Mouse (Mus musculus): Measurements from ENCODE around the gene Ttll1.
"Not testable (repeated sequence)": the region's sequence is repeated elsewhere in the genome, so short reads cannot be mapped to it uniquely, and the experiment has no call there.

Ttll1 gene

DNA sequence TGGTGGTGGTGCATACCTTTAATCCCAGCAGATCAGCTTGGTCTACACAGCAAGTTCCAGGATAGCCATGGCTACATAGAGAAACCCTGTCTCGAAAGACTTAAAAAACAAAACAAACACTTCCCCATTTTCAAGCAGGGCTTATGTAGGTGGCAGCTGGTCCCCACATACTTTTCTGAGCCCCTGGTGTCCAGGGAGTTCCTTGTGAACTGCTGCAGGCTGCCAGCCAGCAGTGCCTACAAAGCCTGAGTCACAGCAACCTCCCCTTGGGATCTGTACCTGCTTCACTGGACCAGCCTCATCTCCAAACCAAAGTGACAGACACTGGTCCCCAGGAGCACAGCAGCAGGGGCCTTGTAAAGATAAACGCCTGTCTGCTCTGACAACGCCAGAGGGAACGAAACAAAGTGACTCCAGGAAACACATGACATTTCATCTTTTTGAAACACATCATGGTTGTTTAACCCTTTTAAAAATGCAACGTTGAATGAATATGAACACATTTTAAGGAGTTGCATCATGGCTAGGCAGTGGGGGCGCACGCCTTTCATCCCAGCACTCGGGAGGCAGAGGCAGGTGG is 28.0 kb downstream of the Ttll1 start:
- no peak for DNase-seq (ENCODE audit: low read depth)

DNA sequence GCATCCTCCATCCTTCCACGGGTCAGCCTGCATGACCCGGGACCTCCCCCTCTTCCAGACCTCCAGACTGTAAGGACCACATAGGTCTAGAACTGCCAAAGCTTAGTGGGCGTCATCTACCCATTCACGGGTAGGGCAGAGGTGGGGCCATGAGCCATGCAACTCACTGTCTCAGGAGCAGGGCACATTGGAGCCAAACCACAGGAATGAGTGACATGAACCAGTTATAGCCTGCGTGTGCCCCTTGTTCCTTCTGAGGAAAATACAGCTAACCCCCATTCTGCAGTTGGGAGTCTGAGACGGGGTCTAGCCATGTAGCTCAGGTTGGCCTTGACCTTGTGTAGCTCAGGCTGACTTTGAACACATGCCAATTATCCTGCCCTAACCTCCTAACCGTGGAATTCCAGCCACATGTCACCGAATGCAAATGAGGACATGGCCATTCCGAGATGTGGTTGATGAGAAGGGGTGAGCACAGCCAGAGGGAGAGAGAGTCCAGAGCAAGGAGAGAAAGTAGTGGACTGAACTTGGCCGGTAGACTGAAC is 29.4 kb downstream of the Ttll1 start:
- no peak for DNase-seq (ENCODE audit: low read depth)

DNA sequence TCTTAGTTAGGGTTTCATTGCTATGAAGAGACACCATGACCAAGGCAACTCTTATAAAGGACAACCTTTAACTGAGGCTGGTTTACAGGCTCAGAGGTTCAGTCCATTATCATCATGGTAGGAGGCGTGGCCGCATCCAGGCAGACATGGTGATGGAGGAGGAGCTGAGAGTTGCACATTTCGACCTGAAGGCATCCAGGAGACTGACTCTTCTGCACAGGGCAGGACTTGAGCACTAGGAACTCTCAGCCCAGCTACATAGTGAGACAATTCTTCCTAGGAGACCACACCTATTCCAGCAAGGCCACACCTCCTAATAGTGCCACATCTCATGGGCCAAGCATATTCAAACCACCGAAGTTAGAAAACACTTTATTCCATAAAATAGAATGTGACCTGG is 30.9 kb downstream of the Ttll1 start:
- DNase-seq (ENCODE audit: low read depth), result no peak

DNA sequence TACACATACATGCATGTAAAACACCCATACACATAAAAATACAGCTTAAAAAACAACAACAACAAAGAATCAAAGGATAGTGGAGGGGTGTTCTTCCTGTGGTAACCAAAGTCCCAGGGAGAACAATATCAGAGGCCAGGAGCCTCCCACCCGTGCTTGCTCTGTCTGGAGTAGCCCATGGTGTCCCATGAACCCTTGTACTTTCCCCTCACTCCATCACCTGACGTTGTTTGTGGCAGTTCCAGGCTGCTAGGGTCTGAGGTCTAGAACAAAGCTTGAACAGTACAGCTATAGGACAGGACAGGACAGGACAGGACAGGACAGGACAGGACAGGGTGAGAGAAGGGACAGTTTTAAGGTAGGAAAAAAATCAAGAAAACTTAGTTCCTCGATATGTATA is 32.6 kb downstream of the Ttll1 start:
- no peak for DNase-seq (ENCODE audit: low read depth)

DNA sequence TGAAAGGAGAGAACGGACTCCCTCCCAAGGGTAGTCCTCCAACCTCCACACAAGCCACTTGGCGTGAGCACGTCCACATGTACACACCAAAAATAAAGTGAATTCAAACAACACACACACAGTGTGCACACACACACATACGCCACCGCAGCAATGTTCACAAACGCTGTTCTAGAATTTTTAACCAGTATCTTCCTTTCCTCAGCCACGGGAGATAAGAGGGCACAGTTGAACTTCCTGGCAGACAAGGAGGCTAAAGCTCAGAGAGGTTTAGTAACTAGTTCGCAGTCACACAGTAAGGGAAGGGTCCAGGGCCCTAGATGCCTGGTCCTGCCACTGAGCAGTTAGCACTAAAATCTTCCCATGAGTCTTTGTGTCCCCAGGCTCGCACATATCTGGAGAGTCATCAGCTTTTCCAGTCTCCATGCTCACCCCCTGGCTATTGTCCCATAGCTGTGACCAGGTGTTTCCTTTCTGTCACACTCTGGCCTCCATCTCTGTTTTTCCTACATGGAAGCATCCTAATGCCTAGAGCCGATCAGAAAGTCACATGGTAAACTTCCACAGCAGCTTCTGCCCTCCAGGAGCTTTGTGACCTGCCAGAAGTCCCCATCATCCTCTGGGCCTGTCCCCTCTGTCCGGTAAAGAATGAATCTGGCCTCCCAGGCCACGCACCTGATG is 34.0 kb downstream of the Ttll1 start:
- DNase-seq (ENCODE audit: low read depth), result no peak

DNA sequence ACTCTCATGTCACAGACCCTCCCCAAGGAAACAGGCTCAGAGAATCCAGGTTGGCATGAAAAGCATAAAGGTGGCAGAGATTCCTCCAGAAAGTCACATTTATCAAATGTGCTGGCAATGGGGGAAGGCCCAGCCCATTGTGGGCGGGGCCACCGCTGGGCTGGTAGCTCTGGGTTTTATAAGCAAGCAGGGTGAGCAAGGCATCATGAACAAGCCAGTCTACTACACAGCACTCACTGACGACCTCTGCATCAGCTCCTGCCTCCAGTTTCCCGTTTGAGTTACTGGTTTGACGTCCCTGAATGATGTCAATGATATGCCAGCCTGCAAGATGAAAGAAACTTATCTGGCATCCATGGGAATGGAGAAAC is 36.2 kb downstream of the Ttll1 start:
- DNase-seq (ENCODE audit: low read depth), result no peak

DNA sequence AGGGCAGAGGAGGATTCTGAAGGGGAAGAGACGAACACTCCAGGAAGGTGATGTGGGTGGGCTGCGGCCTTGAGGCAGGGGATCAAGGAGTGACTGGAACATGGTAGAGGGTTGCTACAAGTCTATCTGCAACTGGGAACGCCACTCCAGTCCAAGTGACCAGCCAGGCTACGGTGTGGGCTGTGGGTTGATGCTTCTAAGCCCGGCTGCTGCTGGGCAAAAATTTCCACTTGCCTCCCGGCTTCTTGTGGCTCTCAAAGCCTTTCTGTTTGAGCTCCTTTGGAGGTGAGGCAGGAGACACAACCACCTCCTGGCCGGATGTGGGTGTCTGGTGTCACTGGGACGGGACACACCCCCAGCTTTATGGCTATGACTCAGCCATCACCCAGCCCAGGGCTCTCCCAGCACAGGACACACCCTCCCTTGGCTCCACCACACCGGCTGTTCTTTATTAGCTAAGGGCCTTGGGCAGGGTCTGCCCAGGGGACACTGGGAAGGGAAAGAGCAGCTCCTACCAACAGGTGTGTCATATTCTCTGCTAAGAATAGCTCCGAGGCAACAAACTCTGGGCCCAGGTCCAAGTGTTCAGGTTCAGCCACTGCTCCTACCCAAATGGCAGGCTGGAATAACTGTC is 36.7 kb downstream of the Ttll1 start:
- no peak for DNase-seq (ENCODE audit: low read depth)

DNA sequence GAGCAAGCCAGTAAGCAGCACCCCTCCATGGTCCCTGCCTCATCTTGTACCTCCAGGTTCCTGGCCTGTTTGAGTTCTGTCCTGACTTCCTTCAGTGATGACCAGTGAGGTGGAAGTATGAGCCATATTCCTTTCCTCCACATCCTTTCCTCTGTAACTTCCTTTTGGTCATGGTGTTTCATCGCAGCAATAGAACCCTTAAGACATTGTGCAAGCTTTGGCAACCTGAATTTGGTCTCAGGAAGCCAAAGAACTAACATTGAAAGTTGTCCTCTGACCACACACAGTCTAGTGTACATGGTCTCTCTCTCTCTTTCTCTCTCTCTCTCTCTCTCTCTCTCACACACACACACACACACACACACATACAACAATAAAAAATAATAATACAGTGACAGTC is 37.4 kb downstream of the Ttll1 start:
- DNase-seq (ENCODE audit: low read depth), result no peak

DNA sequence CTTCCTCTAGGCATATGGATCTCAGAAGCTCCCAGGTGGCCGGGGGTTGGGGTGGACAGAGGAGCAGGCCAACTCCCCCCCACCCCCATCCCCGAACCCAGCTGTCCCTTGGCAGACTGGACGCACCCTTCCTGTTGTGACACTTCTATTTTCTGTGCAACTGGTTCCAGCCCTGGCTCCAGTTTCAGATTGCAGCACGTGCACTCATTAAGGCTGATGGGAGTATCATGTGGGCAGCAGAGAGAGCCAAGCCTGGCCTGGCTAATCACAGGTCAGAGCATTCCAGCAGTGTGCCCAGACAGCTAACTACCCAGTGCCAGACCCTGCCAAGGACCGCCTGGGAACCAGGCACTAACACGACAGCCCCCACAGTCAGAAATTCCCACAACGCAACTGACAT is 39.2 kb downstream of the Ttll1 start:
- no peak for DNase-seq (ENCODE audit: low read depth)

DNA sequence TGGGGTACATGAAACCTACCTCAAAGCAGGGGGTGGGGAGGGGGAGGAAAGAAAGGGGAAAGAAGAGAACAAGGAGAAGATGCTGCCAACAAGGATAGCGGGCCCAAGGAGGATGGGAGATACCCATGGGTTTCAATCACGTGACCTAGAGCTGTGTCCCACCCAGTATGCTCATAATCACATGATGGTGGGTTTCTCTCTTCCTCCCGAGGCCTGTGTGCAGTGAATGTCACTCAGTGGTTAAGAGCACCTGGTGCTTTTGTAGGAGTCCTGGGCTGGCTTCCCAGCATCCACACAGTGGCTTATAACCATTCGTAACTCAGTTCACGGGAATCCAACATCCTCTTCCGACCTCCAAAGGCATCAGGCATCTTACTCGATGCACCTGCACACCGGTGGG is 40.2 kb downstream of the Ttll1 start:
- DNase-seq (ENCODE audit: low read depth), result no peak

DNA sequence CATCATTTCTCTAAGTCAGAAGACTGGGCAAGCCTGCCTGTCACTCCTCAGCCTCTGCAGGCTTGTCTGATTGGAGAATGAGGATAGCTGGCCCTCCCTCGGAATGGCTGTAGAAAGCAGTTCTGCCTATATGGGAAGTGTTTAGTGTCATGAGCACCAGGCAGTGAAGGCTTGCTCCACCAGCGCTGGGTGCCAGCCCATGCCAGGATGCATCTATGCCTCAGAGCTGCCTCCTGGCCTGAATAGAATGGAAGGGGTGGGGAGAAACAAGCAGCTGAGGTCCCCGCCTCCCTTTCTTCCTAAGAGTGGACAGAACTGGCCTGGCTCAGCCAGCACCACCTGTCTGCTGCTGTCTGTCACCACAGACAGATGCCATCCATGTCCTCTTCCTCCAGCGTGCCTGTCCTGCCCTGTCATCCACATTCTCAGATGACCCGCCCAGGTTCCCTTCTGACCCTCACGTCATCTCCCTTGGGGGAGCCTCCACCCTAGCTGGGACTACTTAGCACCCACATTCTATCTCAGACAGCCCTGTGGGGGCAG is 41.3 kb downstream of the Ttll1 start:
- DNase-seq (ENCODE audit: low read depth), result no peak

DNA sequence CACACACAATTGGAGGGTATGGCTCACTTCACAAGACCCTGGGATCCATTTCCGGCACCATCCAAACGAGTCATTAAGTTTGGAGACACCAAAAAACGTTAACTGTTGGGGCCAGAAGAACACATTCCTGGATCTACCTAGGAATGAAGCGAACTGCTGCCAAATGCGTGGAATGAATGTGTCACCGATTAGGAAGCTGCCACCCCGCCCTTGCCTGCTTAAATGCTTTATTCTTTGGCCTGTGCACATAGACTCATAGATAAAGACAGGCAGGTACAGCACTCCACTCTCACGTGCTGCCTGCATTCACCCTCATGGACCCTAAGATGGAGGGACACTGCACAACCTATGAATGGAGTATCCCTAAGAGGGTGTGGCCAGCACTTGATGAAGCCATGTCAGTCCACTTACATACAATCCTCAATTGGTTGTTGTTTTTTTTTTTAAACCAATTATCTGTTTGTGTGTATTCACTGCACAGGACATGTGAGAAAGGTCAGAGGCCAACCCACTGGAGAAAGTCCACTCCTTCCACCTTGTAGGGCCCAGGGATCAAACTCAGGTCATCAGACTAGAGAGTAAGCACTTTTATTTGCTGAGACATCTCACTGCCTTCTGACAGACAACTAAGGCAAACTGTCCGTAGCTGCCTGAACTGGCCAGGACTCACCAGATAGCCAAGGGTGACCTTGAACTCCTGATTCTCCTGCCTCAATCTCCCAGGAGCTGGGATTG is 43.3 kb downstream of the Ttll1 start:
- DNase-seq (ENCODE audit: low read depth), result no peak

DNA sequence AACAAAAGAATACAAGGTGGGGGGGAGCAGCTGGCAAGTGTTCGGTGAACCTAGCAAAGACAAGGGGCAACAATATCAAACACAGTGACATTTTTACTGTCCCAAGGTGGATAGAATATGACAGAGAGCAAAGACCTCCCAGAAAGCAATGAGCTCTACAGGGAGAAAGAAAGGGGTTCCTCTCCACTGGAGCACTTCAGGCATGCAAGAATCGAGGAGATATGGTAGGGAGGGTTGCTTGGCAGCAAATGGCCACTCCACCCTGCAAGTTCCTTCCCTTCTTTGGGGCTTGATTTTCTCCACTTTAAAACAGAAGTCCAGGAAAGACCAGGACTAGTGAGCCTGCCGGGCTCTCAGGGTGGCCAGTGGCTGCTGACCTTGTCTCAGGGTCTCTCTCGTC is 44.4 kb downstream of the Ttll1 start:
- DNase-seq (ENCODE audit: low read depth), result no peak

DNA sequence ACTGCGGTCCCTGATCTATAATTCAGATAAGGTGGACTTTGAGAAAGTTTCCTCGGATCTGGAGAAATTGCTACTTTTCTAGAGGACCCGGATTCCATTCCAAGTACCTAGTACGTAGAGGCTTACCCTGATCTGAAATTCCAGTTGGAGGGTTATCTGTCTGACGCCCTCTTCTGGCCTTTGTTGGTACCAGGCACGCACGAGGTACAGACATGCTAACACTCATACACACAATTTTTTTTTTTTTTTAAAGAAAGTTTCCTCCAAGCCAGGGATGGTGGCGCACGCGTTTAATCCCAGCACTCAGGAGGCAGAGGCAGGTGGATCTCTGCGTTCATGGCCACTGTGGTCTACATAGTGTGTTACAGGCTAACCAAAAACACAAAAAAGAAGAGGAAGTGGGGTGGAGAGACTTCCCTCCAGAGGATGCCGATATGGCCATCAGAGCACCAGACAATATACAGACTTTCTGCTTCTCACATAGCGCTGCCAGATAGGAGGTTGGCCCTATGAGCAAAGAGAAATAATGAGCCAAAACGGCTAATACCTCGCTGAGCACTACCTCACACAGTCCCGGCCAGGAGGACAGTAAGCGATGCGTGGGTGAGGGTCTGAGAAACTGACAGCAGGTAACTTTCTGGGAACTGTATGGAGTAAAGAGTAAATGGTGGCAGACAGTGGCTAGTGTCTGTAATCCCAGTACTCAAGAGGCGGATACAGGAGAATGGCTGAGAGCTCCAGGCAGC is 45.6 kb downstream of the Ttll1 start:
- DNase-seq (ENCODE audit: low read depth), result no peak

DNA sequence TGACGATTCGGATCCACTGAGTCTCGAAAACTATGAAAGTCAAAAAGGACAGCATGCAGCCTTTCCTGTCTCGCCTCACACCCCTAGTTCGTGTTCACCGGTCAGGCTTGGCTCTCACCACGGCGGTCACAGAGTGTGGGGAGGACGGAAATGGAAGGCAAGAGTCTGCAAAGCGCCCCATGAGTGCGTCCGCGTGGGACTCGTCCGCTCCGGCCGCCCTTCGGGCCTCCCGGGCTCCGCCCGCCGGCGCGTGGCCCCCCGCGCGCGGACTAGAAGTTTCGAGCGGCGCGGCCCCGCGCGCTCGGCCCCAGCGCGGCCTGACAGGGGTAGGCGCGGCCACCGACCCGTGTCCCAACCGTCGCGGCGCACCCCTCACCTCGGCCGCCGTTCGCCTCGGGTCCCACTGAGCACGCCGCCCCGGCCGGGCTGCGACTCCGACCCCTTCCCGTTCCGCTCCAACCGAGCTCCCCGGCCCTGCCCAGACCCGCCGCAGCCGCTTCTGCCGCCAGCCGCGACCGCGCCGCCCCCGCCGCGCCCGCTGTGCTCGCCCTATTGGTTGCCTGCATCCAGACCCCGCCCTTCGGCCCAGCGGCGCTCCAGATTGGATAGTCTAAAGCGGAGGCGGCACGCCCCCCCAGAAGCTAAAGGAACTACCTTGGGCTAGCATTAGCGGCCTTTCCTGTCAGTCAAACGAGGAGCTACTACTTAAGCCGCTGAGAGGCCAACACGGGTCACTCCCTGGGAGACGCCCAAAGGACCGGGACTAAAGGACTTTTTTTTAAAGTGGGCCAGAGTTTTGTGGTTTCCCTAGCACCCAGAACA is 46.4 kb downstream of the Ttll1 start, which contains the start of gene Pacsin2:
Gene Pacsin2 (minus strand): TSS at position 524 of the 822 bp plus-strand sequence.
- peak; percentile 95 for DNase-seq (ENCODE audit: low read depth)

DNA sequence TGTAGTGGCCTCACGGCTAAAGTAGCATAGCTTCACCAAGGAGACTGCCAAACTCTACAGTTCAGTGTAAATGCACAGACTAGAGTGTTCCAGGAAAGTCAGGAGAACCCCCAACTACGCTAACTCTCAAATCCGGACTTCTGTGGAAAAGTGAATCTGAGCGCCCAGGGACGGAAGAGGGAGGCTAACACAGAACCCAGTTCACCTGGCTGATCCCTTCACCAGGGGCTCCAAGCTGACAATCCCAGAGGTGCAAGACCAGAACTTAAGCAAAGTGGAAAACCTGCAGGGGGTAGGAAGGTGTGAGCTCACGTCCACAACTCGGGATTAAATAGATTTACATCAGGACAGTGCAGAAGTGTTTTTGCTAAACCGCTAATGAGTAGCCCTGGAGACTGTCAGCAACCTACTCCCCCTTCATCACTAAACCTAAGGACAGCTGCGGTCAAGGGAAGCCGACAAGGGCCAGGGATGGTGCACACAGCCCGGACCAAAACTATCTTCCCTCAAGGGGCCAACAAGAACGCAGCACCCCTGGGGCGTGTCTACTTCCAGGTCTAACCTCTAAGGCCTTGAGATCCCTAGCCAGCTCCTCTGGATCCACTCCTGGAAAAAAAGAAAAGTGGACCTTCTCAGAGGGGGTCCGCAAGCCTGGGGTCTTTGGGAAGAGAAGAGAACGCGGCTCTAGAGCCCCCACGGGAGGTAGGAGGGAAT is 47.2 kb downstream of the Ttll1 start:
- no peak for DNase-seq (ENCODE audit: low read depth)

DNA sequence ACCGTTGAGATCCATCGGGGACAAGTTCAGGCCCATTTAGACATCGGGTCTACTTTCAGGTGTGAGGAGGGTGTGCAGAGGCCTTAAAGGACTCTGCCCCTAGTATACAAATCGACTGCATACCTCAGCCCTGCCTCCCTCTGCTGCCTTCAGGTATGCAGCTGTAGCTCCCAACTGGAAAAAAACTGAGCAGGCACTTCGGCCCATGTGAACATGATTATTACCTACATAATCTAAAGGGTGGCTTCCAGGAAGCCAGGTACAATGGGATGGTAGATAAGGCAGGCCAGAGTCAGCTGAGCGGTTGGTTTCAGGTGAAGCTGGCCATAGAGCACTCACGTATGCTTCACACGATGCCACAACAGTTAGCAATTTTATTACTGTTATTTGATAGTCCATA is 48.3 kb downstream of the Ttll1 start:
- DNase-seq (ENCODE audit: low read depth), result not testable (repeated sequence)

DNA sequence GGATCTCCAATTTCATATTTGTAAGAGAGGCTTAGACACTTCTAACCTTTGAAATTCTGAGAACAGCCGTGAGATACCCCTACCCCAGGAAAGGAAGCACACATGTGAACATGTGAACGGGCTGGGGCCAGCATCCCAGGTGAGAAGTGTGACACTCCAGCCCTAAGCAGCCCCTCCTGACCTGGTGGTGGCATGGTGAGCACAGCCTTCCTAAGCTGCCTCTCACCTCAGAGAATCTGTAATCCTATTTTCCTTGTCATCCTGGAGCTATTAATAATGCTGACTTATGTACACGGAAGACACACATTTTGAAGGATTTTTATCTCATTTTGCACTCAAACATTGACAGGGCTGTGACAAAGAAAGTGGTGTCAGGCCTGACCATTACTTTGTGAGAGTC is 49.8 kb downstream of the Ttll1 start:
- no peak for DNase-seq (ENCODE audit: low read depth)

DNA sequence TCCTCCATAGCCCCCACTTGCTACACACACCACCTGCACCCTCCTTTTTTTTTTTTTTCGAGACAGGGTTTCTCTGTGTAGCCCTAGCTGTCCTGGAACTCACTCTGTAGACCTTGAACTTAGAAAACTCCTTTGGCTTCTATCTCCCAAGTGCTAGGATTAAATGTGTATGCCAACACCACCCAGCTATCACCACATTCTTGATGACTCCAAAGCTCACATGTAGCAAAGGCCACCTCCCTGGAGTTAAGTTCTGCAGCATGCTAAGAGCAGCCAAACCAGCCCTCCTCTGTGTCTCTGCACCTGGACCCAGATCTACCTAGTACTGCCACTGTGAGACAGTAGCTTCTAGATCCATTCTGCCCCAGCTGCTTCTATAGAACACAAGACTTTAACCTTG is 53.2 kb downstream of the Ttll1 start:
- DNase-seq (ENCODE audit: low read depth), result no peak

DNA sequence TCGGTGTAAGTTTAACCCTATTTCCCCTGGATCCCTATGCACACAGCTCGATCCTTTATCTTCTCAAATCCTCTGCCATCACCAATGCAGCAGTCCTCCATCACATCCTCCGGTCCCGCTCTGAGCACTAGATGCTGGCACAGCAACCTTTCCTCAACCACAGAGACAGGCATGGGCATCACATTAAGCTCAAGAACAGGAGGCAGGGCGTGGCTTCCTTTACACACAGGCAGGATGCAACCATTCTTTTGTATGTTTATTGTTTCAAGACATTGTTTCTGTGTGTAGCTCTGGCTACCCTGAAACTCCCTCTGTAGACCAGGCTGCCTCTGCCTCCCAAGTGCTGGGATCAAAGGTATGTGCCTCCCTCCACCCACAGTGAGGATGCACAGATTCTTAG is 55.1 kb downstream of the Ttll1 start:
- no peak for DNase-seq (ENCODE audit: low read depth)

Measured in c-Kit-positive CD71-negative TER-119-negative erythroid progenitor cells, embryonic 14.5 days (primary cell).